ENCODE assay signal across 16 mouse cellular contexts in the genomic region with DNA sequence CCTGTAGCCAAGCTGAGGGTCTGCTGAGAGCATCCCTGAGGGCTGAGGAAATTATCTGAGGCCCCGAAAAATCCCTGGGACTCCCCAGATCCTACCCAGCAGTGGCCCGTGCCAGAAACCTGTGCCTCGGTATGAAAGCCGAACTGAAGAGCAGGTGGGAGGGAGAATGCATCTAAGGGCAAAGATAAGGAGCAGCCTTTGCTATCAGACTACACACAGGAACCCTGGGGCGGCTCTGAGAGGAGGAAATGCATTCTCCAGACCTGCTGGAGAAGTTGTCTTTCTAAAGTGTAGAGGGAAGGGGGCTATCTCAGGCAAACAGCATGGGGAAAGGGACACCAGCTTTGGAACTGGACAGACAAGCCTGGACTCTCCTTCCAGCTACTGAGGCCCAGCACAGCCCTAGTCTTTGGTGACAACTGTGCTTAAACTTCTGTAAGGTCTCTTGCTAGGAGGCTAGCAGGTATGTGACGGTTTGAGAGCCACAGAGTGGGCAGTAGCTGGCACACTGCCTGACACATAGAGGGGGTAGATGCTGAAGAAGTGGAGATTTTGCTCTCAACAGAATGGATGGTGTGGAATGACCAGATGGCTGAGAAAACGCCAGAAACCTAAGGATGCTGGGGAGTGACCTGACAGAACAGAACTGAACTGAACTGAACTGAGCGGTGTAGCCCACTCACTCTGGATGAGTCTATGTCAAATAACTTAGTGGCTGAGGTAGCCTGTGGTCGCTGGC.
A peak's percentile ranks its signal among the peaks of the same experiment; 100 is the strongest.
DNase-seq lines count a peak whose midpoint lies in the region; ATAC-seq and TF ChIP-seq lines count a peak whose summit lies in the region.
"Had no signal": no experiment of that assay in that cellular context is flagged by ENCODE, and none has a peak within 500 bp of the region (broad histone marks: within the 10 kb centered on the region; RNA-seq: fewer than 3 reads in every experiment).

No protein-coding gene starts in this region.

- no peaks in the 10 kb centered on the region for H3K36me3 ChIP-seq in midbrain, embryonic 10.5 days
- H3K36me3 ChIP-seq in midbrain, embryonic 13.5 days = no peaks in the 10 kb centered on the region
- H3K36me3 ChIP-seq in hindbrain, postnatal 0 days (ENCODE audit: insufficient read depth, low read length) = no peaks in the 10 kb centered on the region
- H3K36me3 ChIP-seq: embryonic facial prominence, embryonic 13.5 days; limb, embryonic 10.5 days; lung, embryonic 15.5 days had no signal

- H3K9ac ChIP-seq in midbrain, embryonic 13.5 days (replicated peaks) = no peak overlapping the region
- H3K9ac ChIP-seq in hindbrain, postnatal 0 days (replicated peaks; ENCODE audit: low read length) = no peak overlapping the region
- H3K9ac ChIP-seq: embryonic facial prominence, embryonic 13.5 days; forebrain, embryonic 13.5 days; lung, embryonic 15.5 days had no signal

- no peak for TF ChIP-seq CTCF in hindbrain, postnatal 0 days (IDR thresholded peaks at IDR 0.05; ENCODE audit: low read depth)

- no peaks in the 10 kb centered on the region for H3K27me3 ChIP-seq in midbrain, embryonic 10.5 days (ENCODE audit: low read depth, poor library complexity, severe bottlenecking)
- no peaks in the 10 kb centered on the region for H3K27me3 ChIP-seq in midbrain, embryonic 13.5 days
- H3K27me3 ChIP-seq in hindbrain, postnatal 0 days (ENCODE audit: insufficient read depth, low read length) = no peaks in the 10 kb centered on the region
- H3K27me3 ChIP-seq: embryonic facial prominence, embryonic 13.5 days; forebrain, embryonic 13.5 days; lung, embryonic 15.5 days had no signal

- H3K4me2 ChIP-seq in midbrain, embryonic 13.5 days (replicated peaks) = no peak overlapping the region
- H3K4me2 ChIP-seq in hindbrain, postnatal 0 days (ENCODE audit: low read depth, low read length) = no peak overlapping the region
- H3K4me2 ChIP-seq: embryonic facial prominence, embryonic 13.5 days; forebrain, embryonic 13.5 days; lung, embryonic 15.5 days had no signal

- H3K4me3 ChIP-seq in midbrain, embryonic 10.5 days = no peak overlapping the region
- no peak overlapping the region for H3K4me3 ChIP-seq in midbrain, embryonic 13.5 days (replicated peaks)
- H3K4me3 ChIP-seq in hindbrain, postnatal 0 days (ENCODE audit: low read length) = no peak overlapping the region
- H3K4me3 ChIP-seq: embryonic facial prominence, embryonic 13.5 days; forebrain, embryonic 13.5 days; limb, embryonic 10.5 days; lung, embryonic 15.5 days had no signal

- peaks cover 9% of the 10 kb centered on the region for H3K4me1 ChIP-seq in midbrain, embryonic 10.5 days
- H3K4me1 ChIP-seq in midbrain, embryonic 13.5 days (replicated peaks) = peaks cover 14% of the 10 kb centered on the region
- H3K4me1 ChIP-seq in hindbrain, postnatal 0 days (ENCODE audit: insufficient read depth, low read length) = peaks cover 14% of the 10 kb centered on the region

- 85% methylated on average over 9 of the region's 9 CpGs for WGBS in midbrain, embryonic 10.5 days
- 85% methylated on average over 9 of the region's 9 CpGs for WGBS in midbrain, embryonic 13.5 days
- WGBS in hindbrain, postnatal 0 days = 76% methylated on average over 9 of the region's 9 CpGs

- H3K27ac ChIP-seq in midbrain, embryonic 10.5 days (replicated peaks) = 0 out of 2 replicates have a peak overlapping the region, but pooled peaks have one; percentile 17
- H3K27ac ChIP-seq in midbrain, embryonic 13.5 days = no peak overlapping the region
- H3K27ac ChIP-seq in hindbrain, postnatal 0 days = no peak overlapping the region
- H3K27ac ChIP-seq: embryonic facial prominence, embryonic 13.5 days; forebrain, embryonic 13.5 days; kidney, postnatal 0 days; limb, embryonic 10.5 days; lung, embryonic 15.5 days had no signal

- no peaks in the 10 kb centered on the region for H3K9me3 ChIP-seq in midbrain, embryonic 10.5 days (replicated peaks)
- no peaks in the 10 kb centered on the region for H3K9me3 ChIP-seq in midbrain, embryonic 13.5 days
- no peaks in the 10 kb centered on the region for H3K9me3 ChIP-seq in hindbrain, postnatal 0 days (ENCODE audit: low read length)
- H3K9me3 ChIP-seq: embryonic facial prominence, embryonic 13.5 days; forebrain, embryonic 13.5 days; limb, embryonic 10.5 days; lung, embryonic 15.5 days had no signal

- no peak for DNase-seq in midbrain, embryonic 10.5 days (ENCODE audit: low spot score)
- peak; percentile 66 for DNase-seq in brain, adult 2 months (ENCODE audit: low read depth, low spot score)
- DNase-seq in liver = peak; percentile 88
- DNase-seq in spleen, postnatal 36 days (ENCODE audit: low spot score in 2 of 2) = peak; percentile 31 to 61
- no peak for DNase-seq in kidney, postnatal 25 days
- no peak for DNase-seq in hindbrain, postnatal 0 days (ENCODE audit: low spot score)
- DNase-seq: adrenal gland, adult 2 months; heart, adult 18-20 months; heart, postnatal 4 days had no signal

- ATAC-seq in midbrain, embryonic 13.5 days = no peak
- no peak for ATAC-seq in hindbrain, postnatal 0 days
- ATAC-seq: forebrain, embryonic 13.5 days; inflammation-experienced regulatory T-cells, adult 6 months had no signal

Comparison
In these comparisons a context has a peak if more than half of its experiments do, and no peak if none do; other contexts are left out.
1. DNase-seq: peak in brain, adult 2 months (single experiment), liver (single experiment) and spleen, postnatal 36 days (2 of 2); none in midbrain, embryonic 10.5 days (single experiment), kidney, postnatal 25 days (0 of 2) and hindbrain, postnatal 0 days (single experiment).